Mouse (Mus musculus) intestine, embryonic 15.5 days (tissue): ENCODE data around the gene Lcor. TPM values are rescaled to one million over a fixed set of nuclear protein-coding genes. Genes with fewer than 3 reads are reported as not detected.
A peak's percentile ranks its signal among the peaks of the same experiment; 100 is the strongest.

Source experiments
- ATAC-seq: fragments of 200-750 bp; cut with Nextera tagmentation; 2 replicates; pipeline ENCODE4 v1.8.0; 2017; ENCODE audit warnings: moderate TSS enrichment, moderate library complexity
- H3K27ac ChIP-seq: fragments of 300-500 bp; sonication (generic); 2 replicates; pipeline ENCODE4 v1.5.1; 2015; ENCODE audit warnings: mild to moderate bottlenecking, inconsistent platforms
- H3K27me3 ChIP-seq: fragments of 300-500 bp; sonication (generic); replicated peaks from 2 replicates; pipeline ENCODE4 v1.6.1; 2015; ENCODE audit warnings: inconsistent platforms
- H3K36me3 ChIP-seq: fragments of 300-500 bp; sonication (generic); 2 replicates; pipeline ENCODE4 v1.6.1; 2015; ENCODE audit warnings: inconsistent platforms
- H3K4me1 ChIP-seq: fragments of 300-500 bp; sonication (generic); replicated peaks from 2 replicates; pipeline ENCODE4 v1.6.1; 2015; ENCODE audit warnings: inconsistent platforms
- H3K4me2 ChIP-seq: fragments of 300-500 bp; sonication (generic); replicated peaks from 2 replicates; pipeline ENCODE4 v1.6.1; 2015; ENCODE audit warnings: mild to moderate bottlenecking, inconsistent platforms
- H3K4me3 ChIP-seq: fragments of 300-500 bp; sonication (generic); replicated peaks from 2 replicates; pipeline ENCODE4 v1.5.1; 2015; ENCODE audit warnings: inconsistent platforms
- H3K9ac ChIP-seq: fragments of 300-500 bp; sonication (generic); 2 replicates; pipeline ENCODE4 v1.6.1; 2015; ENCODE audit warnings: inconsistent platforms
- H3K9me3 ChIP-seq: fragments of 300-500 bp; sonication (generic); 2 replicates; pipeline ENCODE4 v1.6.1; 2016; ENCODE audit warnings: inconsistent platforms
- WGBS: fragments of 180-500 bp; shearing (Covaris S2); methylation state at CpG from one replicate; pipeline ENCODE4 v1.1.7; 2015; 5-methylcytosine and 5-hydroxymethylcytosine counted together
- polyA plus RNA-seq: library from polyadenylated mRNA; unstranded; fragments of >200 nt; fragmentation: Nextera tagmentation; extraction: Ambion mirVana; gene quantifications from 2 replicates; pipeline ENCODE4 v1.2.1, GENCODE M21; 2015

Lcor gene
- polyA plus RNA-seq, 1 experiment from 2014 or later = 30.3 TPM

GRCm38 (mm10) chr19:41582918-41583514, 100.6 kb downstream of the Lcor start:
- Histone ChIP-seq H3K4me2 (no peak overlapping the region), H3K36me3 (peaks cover 10% of the 10 kb centered on the region), H3K27me3 (no peaks in the 10 kb centered on the region), H3K27ac (no peak overlapping the region), H3K4me1 (no peaks in the 10 kb centered on the region; the same call in 1 of the 2 replicates), H3K4me3 (no peak overlapping the region), H3K9ac (no peak overlapping the region), H3K9me3 (no peaks in the 10 kb centered on the region)
- 96% methylated on average over 5 of the region's 5 CpGs for WGBS
- ATAC-seq = no peak

DNA sequence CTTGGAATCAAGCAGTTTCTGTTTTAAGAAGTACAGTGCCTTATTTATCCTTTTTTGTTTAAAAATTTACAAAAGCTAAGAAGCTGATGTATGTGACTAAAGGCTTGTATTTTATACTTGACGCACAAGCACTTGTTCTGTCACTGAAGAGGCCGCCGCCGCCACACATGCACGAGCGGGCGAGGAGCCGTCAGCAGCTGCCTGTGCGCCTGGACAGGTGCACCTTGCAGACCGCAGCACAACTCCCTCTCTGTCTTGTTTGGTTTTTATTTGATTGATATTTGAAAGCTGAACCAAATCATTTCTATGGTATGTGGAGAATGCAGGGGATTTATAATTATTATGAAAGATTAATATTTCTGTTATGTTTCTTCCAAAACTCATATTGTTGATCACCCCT, 104.3 kb downstream of the Lcor start:
- Histone ChIP-seq H3K27ac (no peak overlapping the region), H3K27me3 (no peaks in the 10 kb centered on the region), H3K36me3 (peaks cover 13% of the 10 kb centered on the region), H3K9me3 (no peaks in the 10 kb centered on the region), H3K4me3 (no peak overlapping the region), H3K9ac (no peak overlapping the region), H3K4me2 (no peak overlapping the region), H3K4me1 (peaks cover 3% of the 10 kb centered on the region; the same call in 1 of the 2 replicates)
- 87% methylated on average over 10 of the region's 10 CpGs for WGBS
- ATAC-seq = no peak

GRCm38 (mm10) chr19:41587431-41588222, 105.2 kb downstream of the Lcor start:
- ATAC-seq = no peak

DNA sequence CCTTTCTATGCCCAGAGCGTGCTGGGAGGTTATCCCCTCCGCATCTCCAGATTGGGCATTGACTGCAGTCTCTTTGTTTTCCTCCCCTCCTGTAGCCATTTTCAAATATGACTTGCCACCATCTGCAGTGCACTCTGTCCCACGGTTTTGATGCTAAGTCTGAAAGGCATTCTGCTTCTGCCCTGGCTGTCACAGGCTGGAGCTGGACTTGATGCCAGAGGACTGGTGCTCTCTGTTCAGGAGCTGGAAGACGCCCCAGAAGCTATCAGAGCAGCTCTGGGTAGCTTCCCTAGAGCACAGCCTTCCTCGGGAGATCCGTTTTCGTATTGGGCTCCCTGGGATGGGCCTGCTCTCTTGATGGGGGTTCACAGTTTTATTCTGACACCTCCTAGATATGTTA, 106.6 kb downstream of the Lcor start:
- Histone ChIP-seq H3K36me3 (0 out of 2 replicates have a peak, but pooled peaks cover 6% of the 10 kb centered on the region), H3K4me1 (peaks cover 3% of the 10 kb centered on the region; the same call in 1 of the 2 replicates), H3K4me2 (no peak overlapping the region), H3K27ac (no peak overlapping the region), H3K27me3 (no peaks in the 10 kb centered on the region), H3K9me3 (no peaks in the 10 kb centered on the region), H3K9ac (no peak overlapping the region), H3K4me3 (no peak overlapping the region)
- ATAC-seq = no peak
- WGBS = 89% methylated on average over 7 of the region's 7 CpGs

More at GRCm38 (mm10) chr19:41587431-41588222, 105.2 kb downstream of the Lcor start:
- Histone ChIP-seq H3K4me1 (peaks cover 3% of the 10 kb centered on the region; the same call in 1 of the 2 replicates), H3K27ac (no peak overlapping the region), H3K27me3 (no peaks in the 10 kb centered on the region), H3K4me2 (no peak overlapping the region), H3K4me3 (no peak overlapping the region), H3K9ac (no peak overlapping the region), H3K36me3 (0 out of 2 replicates have a peak, but pooled peaks cover 9% of the 10 kb centered on the region), H3K9me3 (no peaks in the 10 kb centered on the region)
- WGBS = 92% methylated on average over 20 of the region's 20 CpGs

GRCm38 (mm10) chr19:41589681-41590080, 107.2 kb downstream of the Lcor start:
- Histone ChIP-seq H3K27ac (no peak overlapping the region), H3K4me1 (peaks cover 3% of the 10 kb centered on the region; the same call in 1 of the 2 replicates), H3K27me3 (no peaks in the 10 kb centered on the region), H3K4me3 (no peak overlapping the region), H3K9me3 (no peaks in the 10 kb centered on the region), H3K36me3 (0 out of 2 replicates have a peak, but pooled peaks cover 6% of the 10 kb centered on the region), H3K9ac (no peak overlapping the region), H3K4me2 (no peak overlapping the region)
- no peak for ATAC-seq
- WGBS = 83% methylated on average over 8 of the region's 8 CpGs

DNA sequence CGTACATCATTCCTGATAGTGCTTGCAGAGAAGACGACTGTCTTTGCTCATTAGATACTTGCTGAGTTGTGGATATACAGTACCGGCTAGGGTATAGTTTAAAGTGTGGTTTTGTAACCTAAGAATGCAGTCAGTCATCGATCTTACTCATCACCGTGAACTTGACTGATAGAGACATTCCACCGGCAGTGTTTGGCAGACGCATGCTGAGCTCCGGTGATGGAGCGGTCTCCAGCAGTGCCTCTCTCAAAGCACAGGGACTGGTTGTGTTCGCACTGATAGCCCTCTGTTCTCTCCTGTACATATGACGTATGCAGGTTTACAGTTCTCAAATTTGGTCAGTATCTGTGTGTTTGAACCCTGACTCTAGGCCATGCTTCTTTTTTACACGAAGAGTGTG, 109.4 kb downstream of the Lcor start:
- no peak for ATAC-seq
- no peak overlapping the region for H3K9ac ChIP-seq
- WGBS = 70% methylated on average over 12 of the region's 12 CpGs
- H3K27me3 ChIP-seq = no peaks in the 10 kb centered on the region
- H3K36me3 ChIP-seq = 0 out of 2 replicates have a peak, but pooled peaks cover 3% of the 10 kb centered on the region
- H3K9me3 ChIP-seq = no peaks in the 10 kb centered on the region
- H3K27ac ChIP-seq = no peak overlapping the region
- H3K4me2 ChIP-seq = no peak overlapping the region
- no peak overlapping the region for H3K4me3 ChIP-seq
- H3K4me1 ChIP-seq = peaks cover 6% of the 10 kb centered on the region; the same call in 1 of the 2 replicates

DNA sequence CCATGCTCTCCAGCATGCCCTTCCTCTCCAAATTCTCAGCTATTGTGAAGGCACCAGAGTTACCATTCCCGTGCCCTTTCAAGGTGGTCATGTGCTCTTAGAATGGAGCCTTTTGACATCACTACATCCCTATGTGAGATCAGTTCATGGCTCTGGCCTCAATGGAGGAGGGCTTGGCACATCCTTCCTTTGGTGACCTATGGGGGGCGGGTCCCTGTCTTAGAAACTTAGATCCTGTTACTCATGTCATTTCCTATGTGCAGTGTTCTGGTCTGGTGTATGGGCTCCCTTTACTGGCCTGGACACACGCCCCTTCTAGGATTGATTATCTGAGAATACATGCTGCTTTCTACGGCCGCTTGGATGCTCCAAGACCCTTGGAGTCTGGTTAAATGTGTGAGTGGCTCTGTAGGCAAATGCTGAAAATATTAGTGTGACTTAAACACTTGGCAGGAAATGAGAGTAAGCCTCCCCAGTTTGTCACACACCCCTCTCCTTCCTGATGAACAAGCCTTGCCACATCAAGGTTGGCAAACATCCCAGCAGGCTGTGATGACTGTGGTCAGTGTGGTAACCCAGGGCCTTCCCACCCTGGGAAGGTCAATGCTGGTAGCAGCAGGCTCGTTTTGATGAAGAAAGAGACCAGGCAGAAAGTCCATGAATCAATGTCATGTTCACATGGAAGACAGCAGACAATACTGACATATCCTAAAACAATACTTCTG, 114.9 kb downstream of the Lcor start:
- Histone ChIP-seq H3K36me3 (no peaks in the 10 kb centered on the region), H3K4me3 (no peak overlapping the region), H3K27me3 (no peaks in the 10 kb centered on the region), H3K4me2 (no peak overlapping the region), H3K4me1 (0 out of 2 replicates have a peak, but pooled peaks cover 7% of the 10 kb centered on the region), H3K9me3 (no peaks in the 10 kb centered on the region), H3K27ac (no peak overlapping the region), H3K9ac (no peak overlapping the region)
- ATAC-seq = peak; percentile 45; the same call in 1 of the 2 replicates
- 81% methylated on average over 6 of the region's 6 CpGs for WGBS

- ATAC-seq = no peak
- no peaks in the 10 kb centered on the region for H3K9me3 ChIP-seq
- no peak overlapping the region for H3K9ac ChIP-seq
- 0 out of 2 replicates have a peak, but pooled peaks cover 5% of the 10 kb centered on the region for H3K4me1 ChIP-seq
- H3K4me2 ChIP-seq = no peak overlapping the region
- 67% methylated on average over 11 of the region's 11 CpGs for WGBS
- H3K4me3 ChIP-seq = no peak overlapping the region
- no peaks in the 10 kb centered on the region for H3K36me3 ChIP-seq
- H3K27ac ChIP-seq = no peak overlapping the region
- H3K27me3 ChIP-seq = no peaks in the 10 kb centered on the region
These were observed 118.2 kb downstream of the Lcor start for GRCm38 (mm10) chr19:41600647-41601046.

DNA sequence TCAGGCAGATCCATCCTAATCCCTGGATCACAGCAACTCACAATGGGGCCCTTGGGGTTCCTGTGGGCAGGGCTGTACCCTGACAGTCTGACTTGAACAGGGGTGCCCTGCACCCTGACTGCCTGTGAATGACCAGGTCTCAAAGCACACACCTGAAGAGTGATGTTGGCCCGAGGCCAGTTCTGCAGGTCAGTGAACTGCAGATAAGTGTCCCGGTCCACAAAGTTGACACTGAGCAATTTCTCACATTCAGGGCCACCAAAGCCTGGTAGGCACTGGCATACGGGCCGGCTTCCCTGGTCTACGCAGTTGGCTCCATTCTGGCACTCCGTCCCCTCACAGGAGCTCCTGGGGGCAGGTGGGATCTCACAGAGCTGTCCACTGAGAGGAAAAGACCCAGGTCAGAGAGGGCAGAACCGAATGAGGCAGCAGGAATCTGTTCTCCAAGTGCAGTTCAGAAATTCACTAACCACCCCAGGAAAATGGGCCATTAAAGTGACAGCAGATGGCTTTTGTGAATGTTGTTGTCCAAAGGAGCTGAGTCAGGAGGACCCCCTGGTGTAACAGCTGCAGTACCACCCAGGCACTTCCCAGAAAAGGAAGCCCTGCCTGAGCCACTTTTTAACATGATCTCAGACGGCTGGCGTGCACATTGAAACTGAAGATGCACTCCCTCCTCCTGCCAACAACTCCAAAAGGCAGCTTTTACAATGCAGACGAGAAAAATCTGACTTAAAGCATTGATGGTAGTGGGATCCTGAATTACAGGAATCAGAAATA, 124.0 kb downstream of the Lcor start:
- Histone ChIP-seq H3K27ac (no peak overlapping the region), H3K4me1 (no peaks in the 10 kb centered on the region), H3K36me3 (no peaks in the 10 kb centered on the region), H3K27me3 (no peaks in the 10 kb centered on the region), H3K4me2 (no peak overlapping the region), H3K4me3 (no peak overlapping the region), H3K9ac (no peak overlapping the region), H3K9me3 (no peaks in the 10 kb centered on the region)
- WGBS = 82% methylated on average over 10 of the region's 10 CpGs
- ATAC-seq = no peak; the same call in 1 of the 2 replicates

DNA sequence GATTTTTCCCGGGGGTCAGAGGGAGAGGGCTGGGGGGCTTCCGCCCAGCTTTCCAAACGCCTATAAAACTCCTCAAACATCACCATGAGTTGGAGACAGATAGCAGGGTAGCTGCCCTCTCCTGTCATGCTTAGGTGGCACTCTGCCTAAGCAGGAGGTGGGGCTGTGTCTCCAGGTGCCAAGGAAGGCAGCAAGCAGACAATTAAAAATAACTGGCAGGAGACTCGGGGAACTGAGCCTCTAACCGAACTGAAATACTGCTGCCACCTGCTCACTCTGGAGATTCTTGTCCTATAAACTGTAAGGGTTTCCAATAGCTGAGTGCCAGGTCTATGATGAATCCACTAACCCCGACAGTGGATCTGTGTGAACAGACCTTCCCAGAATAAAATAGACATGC, 129.2 kb downstream of the Lcor start:
- H3K36me3 ChIP-seq = no peaks in the 10 kb centered on the region
- 66% methylated on average over 6 of the region's 6 CpGs for WGBS
- ATAC-seq = no peak

More for the DNA sequence above, 129.2 kb downstream of the Lcor start:
- Histone ChIP-seq H3K4me2 (no peak overlapping the region), H3K27me3 (peaks cover 3% of the 10 kb centered on the region; the same call in 1 of the 2 replicates), H3K9ac (no peak overlapping the region), H3K4me3 (no peak overlapping the region), H3K27ac (no peak overlapping the region), H3K9me3 (no peaks in the 10 kb centered on the region), H3K4me1 (0 out of 2 replicates have a peak, but pooled peaks cover 2% of the 10 kb centered on the region)
